Mouse (Mus musculus) frontal cortex, adult 2 months (tissue): ENCODE measurements around the gene Foxp1. TPM values are rescaled to one million over a fixed set of nuclear protein-coding genes. Genes with fewer than 3 reads are reported as not detected.

Experiments
- DNase-seq, 2 experiments: peaks; one replicate each; pipeline ENCODE4 v3.0.0; 2022; ENCODE audit warnings: low spot score in 1 of 2; ENCODE audit errors: extremely low spot score in 1 of 2
- polyA plus RNA-seq: library from polyadenylated mRNA; depleted of rRNA; stranded (reverse); fragments of >200 nt; gene quantifications from 2 replicates; pipeline ENCODE4 v1.2.3, GENCODE M21; 2012

Foxp1 gene
- polyA plus RNA-seq, 1 experiment, result 49.5 TPM

DNA sequence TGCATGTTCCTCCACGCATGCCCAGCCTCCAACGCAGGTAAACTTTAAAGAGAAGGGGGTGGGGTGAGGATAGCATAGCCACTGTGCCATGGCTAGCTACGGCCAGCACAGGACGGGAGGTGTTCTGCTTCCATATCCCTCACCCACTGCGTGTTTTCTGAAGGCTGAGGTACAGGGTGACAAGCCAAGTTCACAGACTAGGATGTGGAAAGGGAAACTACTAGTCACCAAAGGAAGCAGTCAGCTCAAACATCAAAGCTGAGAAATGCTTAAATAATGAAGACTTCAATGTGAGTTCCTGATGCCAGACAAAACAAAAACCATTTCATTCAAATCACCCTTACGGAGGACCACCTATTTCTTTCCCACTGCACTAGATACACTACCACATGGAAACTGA is 357.8 kb downstream of the Foxp1 start:
- no peak for DNase-seq

DNA sequence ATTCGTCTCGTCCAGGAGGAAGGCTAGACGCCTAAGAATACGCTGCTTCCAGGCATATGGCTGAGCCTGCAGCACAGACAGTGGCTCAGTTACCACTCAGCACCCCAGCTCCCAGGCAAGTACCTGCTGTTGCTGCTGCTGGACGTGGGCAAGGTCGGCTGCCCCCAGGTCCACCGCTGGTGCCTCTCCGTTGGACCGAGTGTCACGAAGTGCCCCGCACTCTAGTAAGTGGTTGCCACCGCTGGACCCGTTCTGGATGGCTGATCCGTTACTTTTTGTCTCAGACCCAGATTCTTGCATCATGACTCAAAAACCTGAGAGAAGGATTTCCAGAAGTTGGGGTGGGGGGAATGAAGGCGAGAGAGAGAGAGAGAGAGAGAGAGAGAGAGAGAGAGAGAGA is 359.8 kb downstream of the Foxp1 start:
- DNase-seq, result no peak

DNA sequence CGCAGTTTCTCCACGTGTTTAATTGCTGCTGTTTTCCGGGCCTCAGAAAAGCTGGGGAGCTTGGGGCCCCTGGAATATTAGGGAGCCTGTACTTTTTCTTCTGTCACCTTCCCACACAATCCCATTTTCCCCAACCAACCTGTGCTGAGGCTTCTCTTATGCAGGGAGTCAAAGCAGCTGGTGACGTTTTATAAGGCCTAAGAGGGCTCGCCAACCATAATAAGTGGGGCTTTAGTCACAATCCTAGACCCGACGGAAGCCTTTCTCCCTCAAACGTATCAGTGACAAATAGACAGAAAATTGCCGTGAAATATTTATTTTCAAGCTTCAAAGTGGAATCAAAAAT is 362.2 kb downstream of the Foxp1 start:
- DNase-seq, result no peak

DNA sequence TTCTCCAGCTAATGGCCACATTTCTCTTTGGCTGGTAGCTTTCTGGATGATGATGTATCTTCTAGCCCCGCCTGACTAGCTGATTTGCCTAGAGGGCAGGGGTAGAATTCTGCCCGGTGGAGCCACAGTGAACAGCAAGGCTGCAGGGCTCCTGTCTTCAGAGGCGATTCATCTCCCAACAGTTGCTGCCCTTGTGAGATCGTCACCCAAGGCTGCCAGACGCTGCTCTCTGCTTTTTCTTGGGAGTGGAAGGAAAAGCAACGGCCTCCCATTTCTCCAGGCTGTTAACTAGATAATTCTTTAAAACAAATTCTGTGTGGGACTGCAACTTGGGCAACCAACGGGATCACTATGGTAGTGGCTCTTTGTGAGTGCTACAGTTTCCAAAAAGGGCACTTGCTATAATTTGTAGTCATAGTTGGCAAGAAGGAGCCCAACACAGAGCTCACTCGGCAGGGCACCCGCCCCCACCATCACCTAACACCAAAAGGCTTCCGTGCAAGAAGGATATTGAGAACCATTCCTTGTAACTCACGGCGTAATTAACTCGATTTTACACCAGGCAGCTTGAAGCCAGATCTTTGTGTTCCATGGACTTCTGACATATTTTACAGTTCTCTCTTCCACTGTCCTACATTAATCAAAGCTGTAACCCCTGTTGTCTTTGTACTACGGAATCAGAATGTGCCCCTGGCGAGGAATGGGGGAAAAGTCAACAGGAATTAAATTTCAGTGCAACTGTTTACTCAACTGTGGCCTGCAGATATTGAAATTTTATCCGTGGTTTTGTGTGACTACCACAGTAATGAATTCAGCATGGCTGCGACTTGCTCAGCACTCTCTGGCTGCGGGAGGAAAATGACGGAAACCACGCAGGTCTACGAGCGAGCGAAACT is 362.8 kb downstream of the Foxp1 start:
- no peak for DNase-seq

DNA sequence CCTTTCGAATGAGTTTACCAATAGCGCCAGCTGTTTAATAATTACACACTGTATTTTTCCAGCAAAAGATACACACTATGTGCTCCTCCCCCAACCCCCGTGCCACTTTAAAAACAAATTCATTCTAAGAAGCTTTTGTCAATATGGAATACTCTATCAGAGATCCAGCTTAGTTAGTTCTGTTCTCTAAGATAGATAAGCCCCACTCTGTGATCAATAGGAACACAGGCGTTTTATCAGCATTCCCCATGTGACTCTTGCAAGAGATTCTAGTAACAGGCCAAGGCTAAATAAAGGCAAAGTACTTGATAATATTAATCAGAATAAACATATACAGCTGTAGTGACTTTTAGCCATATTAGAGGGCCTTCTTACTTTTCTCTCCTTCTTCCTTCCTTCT is 368.8 kb downstream of the Foxp1 start:
- DNase-seq, result no peak

DNA sequence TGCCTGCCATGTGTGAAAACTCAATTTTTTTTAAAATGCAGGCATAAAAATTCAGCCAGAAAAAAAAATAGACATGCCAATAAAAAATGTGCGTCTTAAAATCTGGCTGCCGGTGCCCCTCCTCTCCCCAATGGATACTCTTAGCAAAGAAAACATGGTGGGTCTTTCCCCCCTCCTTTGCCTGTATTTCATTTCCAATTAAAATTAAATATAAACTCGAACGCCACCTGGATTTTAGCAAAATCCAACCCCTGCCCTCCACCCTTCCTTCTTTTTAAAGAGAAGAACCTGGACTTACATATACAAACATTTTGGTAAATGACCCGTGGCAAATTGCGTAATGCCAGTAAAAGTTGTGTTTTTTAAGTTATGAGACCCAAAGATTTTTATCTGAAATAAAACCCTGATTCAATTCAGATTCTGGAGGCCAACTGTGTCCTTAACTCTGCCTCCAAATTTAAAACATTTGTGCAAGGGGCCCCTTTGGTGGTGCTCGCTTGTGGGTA is 376.1 kb downstream of the Foxp1 start:
- DNase-seq, result no peak

DNA sequence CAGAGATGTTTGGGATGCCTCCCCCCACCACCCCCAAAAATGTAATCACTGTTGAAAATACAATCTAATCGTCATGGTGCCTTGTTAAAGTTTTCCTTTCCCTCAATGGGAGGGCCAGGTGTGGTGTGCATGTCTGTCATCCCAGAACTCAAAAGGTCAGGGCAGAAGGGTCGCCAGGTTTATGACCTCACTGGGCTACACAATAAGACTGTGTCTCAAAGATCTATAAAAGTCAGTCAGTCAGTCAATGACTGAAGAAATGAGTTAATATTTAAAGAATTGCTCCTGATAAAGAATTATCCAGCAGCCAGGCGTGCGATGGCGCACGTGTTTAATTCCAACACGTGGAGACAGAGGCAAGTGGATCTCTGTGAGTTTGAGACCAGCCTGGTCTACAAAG is 377.5 kb downstream of the Foxp1 start:
- DNase-seq, result no peak

DNA sequence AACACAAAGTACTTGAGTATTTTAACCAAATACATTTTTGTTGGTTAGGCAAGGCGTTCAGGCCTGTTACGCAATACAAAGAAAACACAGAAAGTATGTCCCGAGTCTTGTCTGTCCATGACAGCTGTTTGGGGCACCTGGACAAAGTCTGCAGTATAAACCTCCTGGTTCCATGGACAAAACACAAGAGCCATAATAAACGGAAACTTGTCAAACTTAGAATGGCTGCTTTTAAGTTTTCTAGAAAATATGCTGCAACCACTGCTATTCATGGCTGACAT is 378.8 kb downstream of the Foxp1 start:
- no peak for DNase-seq

DNA sequence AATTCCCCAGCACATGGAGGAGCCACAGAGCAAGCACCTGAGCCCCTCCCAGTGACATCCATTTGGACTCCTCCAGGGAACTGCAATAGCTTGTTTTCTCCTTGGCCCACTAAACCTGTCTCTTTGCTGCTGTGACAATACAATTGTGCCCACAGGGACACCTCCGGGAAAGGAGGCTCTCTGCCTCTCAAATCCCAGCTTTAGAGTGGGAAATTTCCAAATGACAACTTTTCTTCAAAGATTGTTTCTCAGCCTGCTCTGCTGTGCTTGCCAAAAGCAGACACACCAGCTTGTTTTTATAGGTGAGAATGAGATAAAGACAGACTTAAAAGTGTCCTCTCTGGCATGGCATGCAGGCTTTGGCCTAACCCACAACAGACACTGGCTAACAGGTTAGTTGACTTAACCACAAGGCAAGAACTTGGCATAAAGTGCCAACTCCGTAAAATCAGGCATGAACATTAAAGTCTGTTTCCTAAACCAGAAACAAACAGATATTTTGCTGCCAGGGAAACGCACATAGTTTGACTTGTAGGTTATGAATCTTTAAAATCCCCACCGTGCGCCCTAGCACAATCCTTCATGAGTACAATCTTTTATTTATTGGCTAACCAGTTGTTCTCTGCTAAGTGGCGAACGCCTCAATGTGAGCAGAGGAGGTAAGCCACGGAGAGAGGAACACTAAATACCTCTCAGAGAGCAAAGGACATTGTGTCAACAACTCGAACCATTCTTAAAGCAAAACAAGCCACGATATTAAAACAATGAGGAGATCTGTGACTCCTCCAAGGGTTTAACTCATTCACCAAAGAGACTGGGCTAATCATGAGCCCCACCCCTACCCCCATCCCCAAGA is 379.4 kb downstream of the Foxp1 start:
- DNase-seq, result no peak

DNA sequence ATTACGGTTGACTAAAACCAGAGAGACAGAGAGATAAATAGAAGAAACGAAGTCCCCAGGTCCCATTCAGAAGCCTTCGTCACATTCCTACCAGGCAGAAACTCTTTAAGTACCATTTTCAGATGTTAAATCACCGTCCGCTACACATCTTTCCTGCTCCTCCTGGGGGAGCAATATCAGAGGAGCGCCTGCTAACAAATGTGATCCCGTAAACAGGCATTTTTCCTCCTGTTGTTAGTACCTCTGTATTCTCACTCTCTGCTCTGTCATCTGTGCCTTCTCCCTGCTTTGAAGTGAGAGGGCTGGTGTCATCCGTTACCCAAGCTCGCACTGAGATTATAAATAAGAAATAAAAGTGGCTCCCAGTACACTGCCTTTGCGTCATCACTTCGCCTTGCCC is 384.5 kb downstream of the Foxp1 start:
- no peak for DNase-seq

DNA sequence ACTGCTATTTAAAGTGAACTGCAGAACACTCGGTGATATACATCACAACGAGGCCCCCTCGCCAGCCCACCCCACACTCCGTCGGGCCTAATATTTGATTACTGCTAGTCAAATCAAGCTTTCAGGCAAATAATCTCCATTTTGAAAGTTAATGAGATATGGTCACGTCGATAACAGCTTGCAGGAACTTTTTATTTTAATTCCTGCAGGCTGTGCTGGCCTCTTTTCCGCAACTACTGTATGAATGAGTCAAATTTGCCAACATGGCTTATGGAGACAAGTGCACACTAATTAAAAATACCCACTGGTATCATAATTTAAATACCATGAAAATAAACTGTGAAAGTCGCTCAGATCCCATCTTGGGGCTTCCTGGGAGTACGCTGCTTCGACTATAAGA is 385.4 kb downstream of the Foxp1 start:
- DNase-seq, result no peak

DNA sequence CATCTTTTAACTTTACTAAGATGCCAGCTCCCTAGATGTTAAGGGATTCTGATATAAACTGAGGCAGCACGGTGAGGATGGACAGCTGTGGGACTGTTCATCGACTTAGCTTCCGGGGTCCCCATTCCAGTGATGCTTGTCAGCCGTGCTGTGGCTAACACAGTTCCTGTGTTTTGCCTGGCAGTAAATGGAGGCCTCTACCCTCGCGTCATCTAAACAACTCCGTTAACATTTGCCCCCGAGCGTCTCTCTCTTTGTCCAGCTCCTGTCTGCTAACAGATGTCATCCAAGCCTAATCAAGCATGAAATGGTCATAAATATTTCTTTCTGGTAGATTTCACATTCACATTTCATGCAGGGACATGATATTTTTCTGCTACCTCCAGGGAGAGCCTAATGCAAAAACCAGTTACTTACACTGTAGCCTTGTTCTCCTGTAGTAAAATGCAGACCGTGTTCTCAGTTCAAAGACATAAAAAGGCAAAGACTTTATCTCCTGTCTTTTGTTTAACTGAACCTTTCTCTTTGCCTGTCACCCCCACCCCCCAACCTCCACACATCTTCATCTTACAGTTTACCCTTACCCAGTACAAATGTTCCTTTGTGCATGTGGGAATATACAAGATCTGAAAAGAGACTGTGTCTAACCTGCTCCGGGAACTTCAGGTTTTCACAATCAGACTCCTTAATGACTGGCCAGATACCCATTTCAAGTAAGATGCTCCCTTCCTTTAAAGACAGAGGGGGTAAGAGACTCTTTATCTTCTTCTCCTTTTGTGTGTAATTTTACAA is 386.4 kb downstream of the Foxp1 start:
- no peak for DNase-seq

DNA sequence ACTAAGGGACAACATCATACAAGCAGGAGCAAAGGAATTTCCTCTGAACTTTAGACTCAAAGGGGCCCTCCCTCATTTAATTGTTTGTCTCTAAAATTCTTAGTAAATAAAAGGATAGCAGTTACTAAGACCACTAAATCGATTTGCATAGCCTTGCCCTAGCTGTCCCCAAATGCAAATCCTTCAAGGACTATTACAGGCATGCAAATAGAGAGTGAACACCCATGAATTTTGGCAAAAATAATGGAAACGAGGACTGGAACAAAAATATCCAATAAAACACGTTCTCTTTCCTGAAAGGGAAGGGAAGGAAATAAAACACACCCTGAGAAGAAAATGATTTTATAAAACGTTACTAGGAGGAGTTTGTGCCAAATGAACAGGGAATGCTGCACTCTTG is 390.7 kb downstream of the Foxp1 start:
- no peak for DNase-seq

DNA sequence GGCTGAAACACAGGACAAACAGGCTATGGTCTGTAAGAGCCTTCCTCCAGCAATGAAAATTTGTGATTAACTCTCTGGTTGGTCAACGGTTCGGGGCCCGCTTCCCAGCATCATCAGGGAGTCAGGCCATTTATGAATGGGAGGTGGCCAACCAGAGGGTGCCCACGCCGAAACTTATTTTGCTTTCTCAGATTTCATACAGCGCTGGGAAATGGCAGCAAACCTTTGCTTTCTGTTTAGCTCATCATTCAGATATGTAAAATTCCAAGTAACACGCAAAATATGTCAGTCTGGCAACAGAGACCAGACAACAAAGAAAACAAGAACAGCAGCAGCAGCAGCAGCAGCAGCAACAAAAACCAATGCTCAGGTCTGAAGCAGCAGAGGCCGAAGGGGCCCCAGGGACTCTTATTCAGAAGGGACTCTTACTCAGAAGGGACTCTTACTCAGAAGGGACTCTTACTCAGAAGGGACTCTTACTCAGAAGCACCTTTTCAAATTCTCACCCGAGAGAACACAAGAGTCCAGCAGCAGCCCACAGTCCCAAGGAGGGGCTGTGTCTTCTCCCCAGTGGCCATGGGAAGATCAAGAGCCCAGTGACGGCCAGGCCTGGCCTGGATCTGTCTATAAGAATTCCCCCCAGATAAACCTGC is 391.6 kb downstream of the Foxp1 start:
- DNase-seq, result no peak

DNA sequence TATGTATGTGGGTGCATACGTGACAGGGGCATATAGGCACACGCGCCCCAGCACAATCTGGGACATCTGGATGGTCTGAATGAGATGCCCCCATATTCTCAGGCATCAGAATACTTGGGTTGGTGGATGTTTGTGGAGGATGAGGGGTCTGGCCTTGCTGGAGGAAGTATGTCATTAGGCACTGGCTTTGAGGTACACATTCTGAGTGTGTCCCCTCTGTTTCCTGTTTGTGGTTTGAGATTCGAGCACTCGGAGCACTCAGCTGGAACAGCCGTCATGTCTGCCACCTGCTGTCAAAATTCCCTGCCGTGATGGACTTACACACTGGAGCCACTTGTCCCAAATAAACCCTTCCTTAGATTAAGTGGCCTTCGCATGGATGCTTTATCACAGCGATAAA is 395.8 kb downstream of the Foxp1 start:
- no peak for DNase-seq

DNA sequence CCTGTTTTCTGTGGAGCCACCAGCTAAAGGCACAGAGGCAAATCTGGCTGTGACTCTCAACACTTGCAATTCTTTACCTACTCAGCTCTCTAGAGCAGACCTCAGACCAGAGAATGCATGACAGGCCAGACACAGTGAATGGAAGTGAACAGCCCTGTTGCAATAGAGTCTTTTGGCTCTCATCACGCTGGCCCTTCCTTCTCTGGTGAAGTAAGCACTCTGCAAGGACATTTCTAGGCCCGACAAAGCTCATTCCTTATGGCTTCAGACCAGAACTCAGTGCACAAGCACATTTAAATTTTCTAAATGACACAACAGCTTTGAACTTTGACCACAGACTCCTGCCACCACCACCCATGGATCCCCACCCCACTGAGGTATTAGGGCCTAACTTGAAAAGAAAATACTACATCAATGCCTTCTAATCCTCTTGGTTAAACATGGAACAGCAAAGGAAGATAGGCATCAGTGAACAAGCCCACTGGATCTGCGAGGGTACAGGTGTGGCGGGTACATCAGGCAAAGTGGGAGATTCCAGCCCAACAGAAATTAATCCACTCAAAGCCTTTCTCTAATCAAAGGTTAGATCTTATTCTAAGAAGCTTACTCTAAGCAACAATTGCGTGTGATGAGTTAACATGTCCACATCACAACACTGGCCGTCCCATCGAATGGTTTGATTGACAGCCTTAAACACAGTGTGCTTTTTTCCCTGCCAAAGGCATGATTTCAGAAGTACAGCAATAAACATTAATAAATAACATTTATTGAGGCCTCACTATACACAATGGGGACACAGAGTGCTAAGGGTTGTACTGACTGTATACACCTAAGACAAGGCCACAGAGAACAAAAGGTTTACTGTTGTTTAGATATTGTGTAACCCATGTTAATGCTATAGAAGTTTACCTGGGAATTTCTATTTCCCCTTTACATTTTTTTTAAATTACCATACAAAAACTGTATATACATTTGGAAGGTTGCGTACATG is 401.4 kb downstream of the Foxp1 start:
- DNase-seq, result no peak

DNA sequence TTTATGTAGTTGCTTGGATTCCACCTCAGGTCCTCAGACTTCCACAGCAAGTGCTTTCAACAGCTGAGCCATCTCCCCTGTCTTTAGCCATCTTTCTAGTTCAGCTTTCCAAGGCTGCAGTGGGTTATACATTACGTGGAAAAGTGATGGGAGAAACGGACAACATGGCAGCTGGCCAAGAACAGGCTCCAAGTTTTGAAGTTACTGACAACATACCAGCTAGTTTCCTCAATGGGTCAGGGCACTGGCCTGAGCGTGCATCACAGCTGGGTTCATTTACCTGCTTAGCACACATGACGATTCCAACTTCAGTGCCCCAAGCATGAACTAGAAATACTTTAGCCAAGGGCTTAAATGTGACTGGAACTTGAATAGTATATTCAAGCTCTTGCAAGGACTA is 404.0 kb downstream of the Foxp1 start:
- DNase-seq, result no peak

DNA sequence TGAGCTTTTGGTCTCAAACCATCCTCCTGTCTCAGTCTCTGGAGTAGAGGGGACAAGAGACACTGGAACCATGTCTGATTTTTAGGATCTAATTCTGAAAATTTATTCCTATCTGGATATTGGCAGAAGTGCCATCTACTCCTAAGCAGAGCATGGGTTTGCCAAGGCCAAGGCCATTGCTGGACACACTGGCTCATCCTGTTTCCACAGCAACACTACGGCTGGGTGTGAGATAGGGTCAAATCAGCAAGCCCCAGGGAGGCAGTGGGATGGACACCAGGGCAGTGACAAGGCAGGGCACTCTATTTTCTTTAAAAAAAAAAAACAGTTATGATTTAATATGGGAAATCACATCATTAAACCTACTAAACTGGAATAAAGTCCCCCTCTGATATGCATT is 405.1 kb downstream of the Foxp1 start:
- no peak for DNase-seq

DNA sequence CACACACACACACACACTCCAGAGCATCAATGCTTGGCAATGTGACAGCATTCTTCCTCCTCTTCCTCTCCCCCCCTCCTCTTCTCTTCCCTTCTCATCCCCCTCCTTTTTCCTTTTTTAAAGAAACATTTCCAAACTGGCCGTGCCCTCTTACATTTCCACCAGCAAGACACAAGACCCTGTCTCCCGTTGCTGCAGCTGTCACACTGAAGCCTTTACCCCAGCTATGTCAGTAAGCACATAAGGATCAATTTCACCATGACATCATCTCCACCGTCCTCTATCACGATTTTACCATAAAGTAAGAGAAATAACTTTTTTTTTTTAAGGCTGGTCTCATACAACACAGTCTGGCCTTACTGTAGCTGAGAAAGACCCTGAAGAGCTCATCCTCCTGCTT is 410.7 kb downstream of the Foxp1 start:
- no peak for DNase-seq

DNA sequence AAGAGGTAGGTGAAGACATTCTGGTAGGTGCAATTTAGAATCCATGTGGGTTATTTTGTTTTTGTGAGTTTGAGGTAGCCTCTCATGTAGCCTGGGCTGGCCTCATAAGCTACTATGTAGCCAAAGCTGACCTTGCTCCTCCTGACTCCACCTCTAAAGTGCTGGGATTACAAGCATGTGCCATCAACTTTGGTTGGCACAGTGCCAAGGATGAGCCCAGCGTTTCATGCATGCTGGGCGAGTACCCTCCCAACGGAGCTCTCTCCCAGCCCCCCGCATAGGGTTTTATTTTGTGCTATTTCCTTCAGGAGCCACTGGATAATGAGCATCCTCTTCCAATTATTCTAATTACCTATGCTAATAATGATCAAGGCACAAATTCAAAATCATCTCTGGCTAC is 414.1 kb downstream of the Foxp1 start:
- no peak for DNase-seq
